Comparison of ENCODE assay signal across 8 mouse cellular contexts in the genomic region with DNA sequence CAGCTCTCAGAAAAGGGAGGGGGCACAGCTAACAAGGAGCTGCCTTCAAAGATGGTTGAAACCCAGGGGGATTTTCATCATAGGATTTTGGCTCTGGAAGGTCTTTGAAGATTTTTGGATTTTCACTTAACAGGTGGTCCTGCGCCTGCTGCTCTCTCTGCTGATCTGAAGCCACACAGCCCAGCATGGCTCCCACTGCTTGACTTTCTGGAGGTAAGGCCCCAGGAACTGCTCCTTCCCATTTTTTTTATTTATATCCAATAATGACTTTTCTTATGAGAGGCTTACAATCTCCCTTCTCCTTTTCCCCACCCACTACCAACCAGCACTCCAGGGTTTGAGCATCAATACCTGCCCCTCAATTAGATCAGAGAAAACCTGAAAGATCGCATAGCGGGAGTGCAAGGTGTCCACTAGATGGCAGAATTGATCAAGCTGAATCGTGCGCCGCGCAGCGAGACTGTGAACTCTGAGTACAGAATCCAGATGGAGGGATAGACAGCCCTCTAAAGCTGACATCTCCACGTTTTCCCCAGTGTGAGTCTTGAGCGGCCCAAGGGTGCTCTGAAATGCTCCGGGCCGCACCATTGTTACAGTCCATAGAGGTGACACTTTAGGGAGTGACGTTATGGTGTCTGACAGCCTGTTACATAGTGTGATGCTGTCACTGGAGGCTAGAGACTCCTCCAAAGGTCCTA.
DNase-seq lines count a peak whose midpoint lies in the region; ATAC-seq and TF ChIP-seq lines count a peak whose summit lies in the region.

No protein-coding gene starts in this region.

- TF ChIP-seq CTCF in cortical plate, adult 2 months (IDR thresholded peaks at IDR 0.05; ENCODE audit: extremely low read depth, insufficient read depth, low read length) = peak; percentile 91
- TF ChIP-seq CTCF in heart, adult 2 months (IDR thresholded peaks at IDR 0.05) = peak; percentile 90

- no peaks in the 10 kb centered on the region for H3K27me3 ChIP-seq in heart, adult 2 months (ENCODE audit: control insufficient read depth, insufficient read depth, low read length)
- peaks cover 4% of the 10 kb centered on the region; the same call in 1 of the 2 replicates for H3K27me3 ChIP-seq in limb, embryonic 13.5 days

- no peak for TF ChIP-seq POLR2A in cortical plate, adult 2 months (IDR thresholded peaks at IDR 0.05; ENCODE audit: extremely low read depth, insufficient read depth, low read length)
- TF ChIP-seq POLR2A in heart, adult 2 months (IDR thresholded peaks at IDR 0.05; ENCODE audit: insufficient read depth, low read depth, low read length) = no peak

- no peak overlapping the region for H3K27ac ChIP-seq in cortical plate, adult 2 months (ENCODE audit: insufficient read depth, low read length)
- H3K27ac ChIP-seq in heart, adult 2 months = no peak overlapping the region
- H3K27ac ChIP-seq in limb, embryonic 13.5 days = no peak overlapping the region

- DNase-seq in B cell, adult 2 months = peak; percentile 31 to 44
- peak; percentile 52 for DNase-seq in adipocyte (ENCODE audit: low spot score)
- peak; percentile 18 to 36 for DNase-seq in heart, adult 2 months
- DNase-seq in kidney, adult 9 months = peak; percentile 61
- DNase-seq in naive thymus-derived CD4-positive, alpha-beta T cell, adult 2 months (ENCODE audit: low read depth) = peak; percentile 13
- DNase-seq in thymus, postnatal 36 days = peak; percentile 7 to 8

- H3K9me3 ChIP-seq in limb, embryonic 13.5 days = no peaks in the 10 kb centered on the region

- TF ChIP-seq EP300 in heart, adult 2 months (IDR thresholded peaks at IDR 0.05; ENCODE audit: insufficient read depth, low read depth, low read length) = peak; percentile 30; the same call in 1 of the 2 replicates

- ATAC-seq in limb, embryonic 13.5 days (ENCODE audit: low FRiP score, low read depth) = peak; percentile 77; the same call in 1 of the 2 replicates

- H3K36me3 ChIP-seq in heart, adult 2 months (ENCODE audit: control insufficient read depth, insufficient read depth, low read length) = no peaks in the 10 kb centered on the region
- H3K36me3 ChIP-seq in limb, embryonic 13.5 days = no peaks in the 10 kb centered on the region

- WGBS in heart, adult 2 months = 10% methylated on average over 13 of the region's 13 CpGs
- WGBS in limb, embryonic 13.5 days = 8% methylated on average over 13 of the region's 13 CpGs

- no peaks in the 10 kb centered on the region for H3K4me1 ChIP-seq in cortical plate, adult 2 months (ENCODE audit: control insufficient read depth, insufficient read depth, low read length)
- no peaks in the 10 kb centered on the region for H3K4me1 ChIP-seq in heart, adult 2 months (ENCODE audit: control insufficient read depth, insufficient read depth, low read length)
- H3K4me1 ChIP-seq in limb, embryonic 13.5 days = no peaks in the 10 kb centered on the region

- no peak overlapping the region for H3K4me3 ChIP-seq in cortical plate, adult 2 months (ENCODE audit: insufficient read depth, low read length)
- no peak overlapping the region for H3K4me3 ChIP-seq in heart, adult 2 months
- H3K4me3 ChIP-seq in limb, embryonic 13.5 days = no peak overlapping the region

- H3K4me2 ChIP-seq in limb, embryonic 13.5 days (replicated peaks) = no peak overlapping the region; the same call in 1 of the 2 replicates

- H3K79me2 ChIP-seq in heart, adult 2 months (replicated peaks; ENCODE audit: control insufficient read depth, insufficient read depth, low read length) = no peaks in the 10 kb centered on the region

- no peak overlapping the region for H3K9ac ChIP-seq in heart, adult 2 months (ENCODE audit: low read depth, low read length)
- no peak overlapping the region for H3K9ac ChIP-seq in limb, embryonic 13.5 days

- intact Hi-C loops in heart, adult 2 months (cut with DNase I) = loop anchor here (2.0 kb wide), 1 partner anchor 776 kb away; no protein-coding TSS in a partner anchor

Comparison
In these comparisons a context has a peak if more than half of its experiments do, and no peak if none do; other contexts are left out.
1. DNase-seq: peak in every context shown above with its lines; median percentile 61 in kidney, adult 9 months; 52 in adipocyte; 38 in B cell, adult 2 months; 27 in heart, adult 2 months; 13 in naive thymus-derived CD4-positive, alpha-beta T cell, adult 2 months; 8 in thymus, postnatal 36 days.